Mouse (Mus musculus): ENCODE measurements around the gene P2rx6.
A peak's percentile ranks its signal among the peaks of the same experiment; 100 is the strongest.

DNA sequence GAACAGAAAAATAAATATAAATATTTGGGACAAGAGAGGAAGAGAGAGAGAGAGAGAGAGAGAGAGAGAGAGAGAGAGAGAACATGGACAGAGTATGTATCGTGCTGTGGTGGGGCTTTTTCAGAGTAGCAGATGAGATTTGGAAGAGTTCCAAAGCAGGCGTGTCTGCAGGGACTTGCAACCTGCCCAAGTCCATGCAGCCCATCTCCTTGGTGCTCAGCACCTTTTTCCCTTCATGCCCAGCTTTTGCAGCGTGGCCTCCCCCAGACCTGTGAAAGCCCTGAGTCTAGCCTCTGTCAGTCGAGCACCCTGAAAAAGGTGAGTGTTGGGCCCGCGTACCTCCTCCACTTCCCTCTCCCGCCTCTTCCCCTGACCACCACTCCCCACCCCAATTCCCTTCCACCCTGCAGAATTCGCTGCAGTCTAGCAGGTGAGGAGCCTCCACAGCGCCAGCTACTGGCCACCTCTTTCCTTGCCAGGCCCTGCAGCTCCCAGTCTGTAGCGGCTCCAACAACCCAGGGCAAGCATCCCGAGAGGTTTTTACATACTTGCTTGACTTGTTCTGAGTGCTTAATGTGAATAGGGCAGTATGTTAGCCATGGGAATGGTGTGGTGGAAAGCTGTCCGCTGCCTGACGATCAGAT, 56.4 kb downstream of the P2rx6 start:
- peak; percentile 96 for TF ChIP-seq CTCF (IDR thresholded peaks at IDR 0.05; ENCODE audit: low read depth, low read length)
- no peak for TF ChIP-seq POLR2A (IDR thresholded peaks at IDR 0.05; ENCODE audit: insufficient read depth, low read length)

All from ES-Bruce4 (cell line).